Mouse (Mus musculus) lung, embryonic 14.5 days (tissue): ENCODE measurements around the gene Xrcc1. TPM values are rescaled to one million over a fixed set of nuclear protein-coding genes. Genes with fewer than 3 reads are reported as not detected.

ENCODE experiments used
- ATAC-seq: fragments of 200-750 bp; cut with Nextera tagmentation; 2 replicates; pipeline ENCODE4 v1.8.0; 2017; ENCODE audit warnings: mild to moderate bottlenecking, moderate TSS enrichment, moderate library complexity; ENCODE audit not compliant: insufficient read depth
- DNase-seq: peaks from one replicate; pipeline ENCODE4 v3.0.0-alpha.2; 2015
- H3K27ac ChIP-seq: fragments of 300-500 bp; sonication (generic); 2 replicates; pipeline ENCODE4 v1.5.1; 2014; ENCODE audit warnings: low read depth, mild to moderate bottlenecking, moderate library complexity
- H3K27me3 ChIP-seq: fragments of 300-500 bp; sonication (generic); 2 replicates; pipeline ENCODE4 v1.6.1; 2014; ENCODE audit warnings: low read length, control low read depth; ENCODE audit not compliant: insufficient read depth
- H3K36me3 ChIP-seq: fragments of 300-500 bp; sonication (generic); 2 replicates; pipeline ENCODE4 v1.6.1; 2014; ENCODE audit warnings: control low read depth; ENCODE audit not compliant: insufficient read depth
- H3K4me1 ChIP-seq: fragments of 300-500 bp; sonication (generic); 2 replicates; pipeline ENCODE4 v1.6.1; 2014; ENCODE audit warnings: antibody characterized with exemption, control low read depth; ENCODE audit not compliant: insufficient read depth
- H3K4me2 ChIP-seq: fragments of 300-500 bp; sonication (generic); 2 replicates; pipeline ENCODE4 v1.6.1; 2014; ENCODE audit warnings: mild to moderate bottlenecking
- H3K4me3 ChIP-seq: fragments of 300-500 bp; sonication (generic); 2 replicates; pipeline ENCODE4 v1.5.1; 2014; ENCODE audit warnings: low read depth, low read length
- H3K9ac ChIP-seq: fragments of 300-500 bp; sonication (generic); 2 replicates; pipeline ENCODE4 v1.6.1; 2014
- H3K9me3 ChIP-seq: fragments of 300-500 bp; sonication (generic); 2 replicates; pipeline ENCODE4 v1.6.1; 2016; ENCODE audit warnings: low read depth, low read length, control low read depth
- CTCF ChIP-seq: IDR thresholded peaks from 2 replicates; pipeline ENCODE4 v1.5.1; 2016; ENCODE audit warnings: antibody characterized with exemption, low read depth
- WGBS: fragments of 180-500 bp; shearing (Covaris S2); extraction: QIAGEN DNeasy Blood & Tissue Kit; methylation state at CpG from one replicate; pipeline ENCODE4 v1.1.7; 2014; 5-methylcytosine and 5-hydroxymethylcytosine counted together
- polyA plus RNA-seq: library from polyadenylated mRNA; unstranded; fragments of >200 nt; fragmentation: Nextera tagmentation; extraction: Ambion mirVana; gene quantifications from 2 replicates; pipeline ENCODE4 v1.2.1, GENCODE M21; 2014

The Xrcc1 gene
- polyA plus RNA-seq, 1 experiment from 2014 or later: 121 TPM

DNA sequence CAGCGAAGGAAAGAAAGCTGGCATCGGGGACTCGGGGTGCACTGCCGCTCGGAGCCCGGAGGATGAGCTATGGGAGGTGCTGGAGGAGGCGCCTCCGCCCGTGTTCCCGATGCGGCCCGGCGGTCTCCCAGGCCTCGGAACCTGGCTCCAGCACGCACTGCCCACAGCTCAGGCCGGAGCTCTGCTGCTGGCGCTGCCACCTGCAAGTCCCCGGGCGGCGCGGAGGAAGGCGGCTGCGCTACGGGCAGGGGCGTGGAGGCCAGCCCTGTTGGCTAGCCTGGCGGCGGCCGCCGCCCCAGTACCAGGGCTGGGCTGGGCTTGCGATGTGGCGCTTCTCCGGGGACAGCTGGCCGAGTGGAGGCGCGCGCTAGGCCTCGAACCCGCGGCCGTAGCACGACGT, 12.3 kb upstream of the Xrcc1 start:
- Histone ChIP-seq H3K9ac (no peak overlapping the region), H3K27ac (no peak overlapping the region), H3K4me1 (0 out of 2 replicates have a peak, but pooled peaks cover 2% of the 10 kb centered on the region), H3K4me3 (no peak overlapping the region), H3K36me3 (peaks cover 33% of the 10 kb centered on the region), H3K4me2 (peak overlapping the region; percentile 18; the same call in 1 of the 2 replicates), H3K9me3 (no peaks in the 10 kb centered on the region), H3K27me3 (no peaks in the 10 kb centered on the region)
- ATAC-seq (no peak), DNase-seq (no peak)
- TF ChIP-seq CTCF: no peak
- 49% methylated on average over 41 of the region's 42 CpGs for WGBS

DNA sequence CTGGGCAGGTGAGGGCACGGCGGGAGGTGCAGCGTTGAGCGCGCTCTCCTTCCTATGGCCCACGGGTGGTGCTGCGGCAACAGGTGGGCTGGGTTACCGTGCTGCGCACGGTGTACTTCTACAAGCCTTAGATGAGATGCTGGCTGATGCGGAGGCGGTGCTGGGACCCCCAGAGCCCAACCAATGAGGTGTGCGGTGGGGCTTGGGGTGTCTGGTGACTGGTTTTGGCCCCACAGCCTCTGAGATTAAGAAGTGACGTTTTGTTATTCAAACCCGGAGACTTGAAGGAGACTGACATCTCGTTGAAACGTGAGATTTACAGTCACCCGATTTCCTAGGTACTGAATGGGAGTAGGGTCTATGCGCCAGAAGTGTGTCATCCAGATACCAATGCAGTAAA, 11.8 kb upstream of the Xrcc1 start:
- peak overlapping the region; percentile 18; the same call in 1 of the 2 replicates for H3K4me2 ChIP-seq

DNA sequence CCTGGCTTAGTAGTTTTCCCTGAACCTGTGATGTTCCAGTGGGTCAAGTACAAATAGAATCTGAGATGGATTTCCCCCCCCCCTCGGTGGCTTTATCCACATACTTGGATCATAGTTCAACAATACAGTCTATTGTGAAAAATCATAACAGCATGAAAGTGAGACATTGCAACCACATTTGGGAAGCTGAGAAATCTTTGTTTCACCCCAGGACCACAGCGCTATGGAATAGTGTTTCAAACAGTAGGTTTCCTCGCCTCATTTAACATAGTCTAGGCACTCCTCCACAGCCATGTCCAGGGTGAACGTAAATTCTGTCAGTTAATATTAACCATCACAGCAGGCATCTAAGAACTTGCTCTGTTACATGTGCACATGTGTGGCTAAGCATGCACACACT, 9.0 kb upstream of the Xrcc1 start:
- no peak overlapping the region for H3K9ac ChIP-seq
- no peaks in the 10 kb centered on the region for H3K4me1 ChIP-seq
- no peak for ATAC-seq
- no peak for TF ChIP-seq CTCF
- no peak overlapping the region for H3K4me2 ChIP-seq
- H3K27me3 ChIP-seq: no peaks in the 10 kb centered on the region
- DNase-seq: no peak
- peaks cover 33% of the 10 kb centered on the region for H3K36me3 ChIP-seq
- H3K27ac ChIP-seq: no peak overlapping the region
- WGBS: 77% methylated on average over 4 of the region's 4 CpGs
- no peak overlapping the region for H3K4me3 ChIP-seq
- no peaks in the 10 kb centered on the region for H3K9me3 ChIP-seq

More for the DNA sequence above, 11.8 kb upstream of the Xrcc1 start:
- H3K27me3 ChIP-seq: no peaks in the 10 kb centered on the region
- ATAC-seq (no peak), DNase-seq (peak; percentile 15)
- TF ChIP-seq CTCF: no peak
- H3K9me3 ChIP-seq: no peaks in the 10 kb centered on the region
- 45% methylated on average over 19 of the region's 19 CpGs for WGBS
- 0 out of 2 replicates have a peak, but pooled peaks cover under 1% of the 10 kb centered on the region for H3K4me1 ChIP-seq
- H3K9ac ChIP-seq: no peak overlapping the region
- H3K36me3 ChIP-seq: peaks cover 33% of the 10 kb centered on the region
- no peak overlapping the region for H3K4me3 ChIP-seq
- H3K27ac ChIP-seq: no peak overlapping the region

DNA sequence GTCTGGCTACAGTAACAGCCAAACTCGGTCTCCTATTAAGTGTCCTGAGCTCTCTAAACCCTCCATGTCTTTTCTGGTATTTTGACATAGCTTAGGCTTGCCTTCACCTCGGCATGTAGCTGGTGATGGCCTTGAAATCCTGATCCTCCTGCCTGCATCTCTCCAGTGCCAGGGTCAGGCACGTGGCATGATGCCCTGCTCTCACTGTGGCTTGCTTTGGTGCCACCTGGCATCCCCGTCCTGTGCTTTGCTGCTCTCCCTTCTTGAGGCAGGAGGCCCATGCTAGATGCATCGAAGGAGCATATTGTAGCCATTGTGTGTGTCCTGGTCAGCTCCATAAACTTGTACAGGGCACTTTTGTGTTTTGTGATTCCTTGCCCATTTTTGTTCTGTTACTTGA, 8.5 kb upstream of the Xrcc1 start:
- no peak overlapping the region for H3K9ac ChIP-seq
- DNase-seq: no peak

DNA sequence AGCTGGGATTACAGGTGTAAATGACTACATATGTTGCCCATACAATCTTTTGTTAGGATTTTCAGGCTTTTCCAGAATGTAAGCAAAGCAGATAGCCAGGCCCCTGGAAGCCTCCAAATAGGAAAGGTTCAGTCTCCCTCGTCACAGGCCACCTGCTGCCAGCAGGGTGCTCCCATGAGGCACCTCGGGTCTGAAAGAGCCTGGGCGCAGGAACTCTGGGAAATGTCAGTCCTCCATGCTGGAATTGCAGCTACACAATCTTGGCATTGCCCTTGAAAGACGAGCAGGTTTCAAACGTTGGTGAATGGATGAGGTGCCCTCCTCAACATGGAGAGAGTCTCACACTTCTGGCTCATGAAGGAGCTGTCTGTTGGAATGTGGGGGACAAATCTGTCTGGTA, 7.9 kb upstream of the Xrcc1 start:
- no peak for TF ChIP-seq CTCF
- DNase-seq: no peak
- Histone ChIP-seq H3K9me3 (no peaks in the 10 kb centered on the region), H3K27ac (no peak overlapping the region), H3K9ac (no peak overlapping the region), H3K36me3 (peaks cover 30% of the 10 kb centered on the region), H3K27me3 (no peaks in the 10 kb centered on the region), H3K4me2 (no peak overlapping the region), H3K4me3 (no peak overlapping the region), H3K4me1 (no peaks in the 10 kb centered on the region)
- ATAC-seq: no peak
- WGBS: 43% methylated on average over 5 of the region's 5 CpGs

More for the DNA sequence above, 8.5 kb upstream of the Xrcc1 start:
- ATAC-seq: no peak
- no peaks in the 10 kb centered on the region for H3K4me1 ChIP-seq
- no peak overlapping the region for H3K4me3 ChIP-seq
- peaks cover 33% of the 10 kb centered on the region for H3K36me3 ChIP-seq
- H3K4me2 ChIP-seq: no peak overlapping the region
- WGBS: 73% methylated on average over 5 of the region's 5 CpGs
- no peaks in the 10 kb centered on the region for H3K9me3 ChIP-seq
- no peak overlapping the region for H3K27ac ChIP-seq
- no peak for TF ChIP-seq CTCF
- no peaks in the 10 kb centered on the region for H3K27me3 ChIP-seq

DNA sequence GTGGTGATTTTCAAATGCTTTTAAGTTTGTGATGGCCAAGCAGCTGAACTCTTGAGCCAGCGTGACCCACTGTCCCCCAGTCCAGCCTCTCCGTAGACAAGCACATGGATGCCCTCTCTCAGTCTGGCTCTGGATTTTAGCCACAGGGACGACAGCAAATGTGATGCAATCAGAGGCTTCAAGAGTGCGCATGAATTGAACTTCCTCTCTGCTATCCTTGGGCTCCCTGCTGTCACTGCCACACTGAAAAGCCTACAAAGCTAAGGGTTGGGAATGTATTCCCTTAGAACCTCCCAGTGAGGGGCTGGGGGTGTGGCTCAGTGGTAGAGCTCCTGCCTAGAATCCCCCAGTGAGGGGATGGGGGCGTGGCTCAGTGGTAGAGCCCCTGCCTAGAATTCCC, 7.4 kb upstream of the Xrcc1 start:
- Histone ChIP-seq H3K27ac (no peak overlapping the region), H3K9me3 (no peaks in the 10 kb centered on the region), H3K36me3 (peaks cover 24% of the 10 kb centered on the region), H3K4me1 (no peaks in the 10 kb centered on the region), H3K4me3 (no peak overlapping the region), H3K4me2 (no peak overlapping the region), H3K27me3 (no peaks in the 10 kb centered on the region), H3K9ac (no peak overlapping the region)
- WGBS: 77% methylated on average over 5 of the region's 5 CpGs
- no peak for DNase-seq
- TF ChIP-seq CTCF: no peak
- no peak for ATAC-seq

DNA sequence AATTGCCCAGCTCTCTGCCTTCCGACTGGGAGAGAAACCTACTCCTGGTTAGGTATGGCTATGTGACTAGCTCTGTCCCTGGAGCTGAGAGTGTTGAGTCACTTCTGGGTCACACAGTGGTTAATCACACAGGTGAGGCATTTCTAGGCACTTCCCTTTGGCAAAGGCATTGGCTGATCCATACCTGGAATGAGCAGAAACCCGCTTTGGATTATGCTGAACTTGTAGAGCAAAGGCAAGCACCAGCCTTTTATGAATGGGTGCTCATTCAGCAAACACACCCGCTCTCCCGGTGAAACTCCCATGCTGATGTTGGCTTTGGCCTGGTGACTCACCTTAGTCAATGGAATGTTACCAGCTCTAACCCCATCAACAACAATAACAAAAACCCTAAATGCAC, 6.4 kb upstream of the Xrcc1 start:
- Histone ChIP-seq H3K9me3 (no peaks in the 10 kb centered on the region), H3K4me1 (no peaks in the 10 kb centered on the region), H3K4me2 (no peak overlapping the region), H3K27me3 (no peaks in the 10 kb centered on the region), H3K36me3 (peaks cover 17% of the 10 kb centered on the region), H3K4me3 (no peak overlapping the region), H3K27ac (no peak overlapping the region), H3K9ac (no peak overlapping the region)
- 91% methylated on average over 4 of the region's 4 CpGs for WGBS
- no peak for TF ChIP-seq CTCF
- DNase-seq: no peak
- no peak for ATAC-seq

DNA sequence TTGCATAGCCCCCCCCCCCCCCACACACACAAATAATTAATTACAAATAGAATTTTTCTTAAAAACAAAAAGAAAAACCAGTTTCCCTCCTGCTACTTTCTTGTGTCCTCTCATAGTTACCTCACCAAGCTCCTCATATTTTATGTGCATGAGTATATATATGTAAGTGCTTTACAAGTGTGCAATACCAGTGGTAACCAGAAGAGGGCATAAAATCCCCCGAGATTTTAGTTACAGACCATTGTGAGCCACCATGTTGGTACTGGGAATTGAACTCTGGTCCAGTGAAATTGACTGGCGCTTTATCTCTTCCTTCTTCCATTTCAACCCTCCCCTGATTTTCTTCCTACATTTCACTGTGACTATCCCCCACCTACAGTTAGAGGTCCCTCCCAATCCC, 1.6 kb upstream of the Xrcc1 start:
- no peak overlapping the region for H3K27ac ChIP-seq
- no peaks in the 10 kb centered on the region for H3K9me3 ChIP-seq
- 79% methylated on average over 2 of the region's 2 CpGs for WGBS
- no peaks in the 10 kb centered on the region for H3K27me3 ChIP-seq
- no peak overlapping the region for H3K4me3 ChIP-seq
- peak; percentile 19 for DNase-seq
- no peak overlapping the region for H3K4me2 ChIP-seq
- no peak for ATAC-seq
- no peak overlapping the region for H3K9ac ChIP-seq
- peak; percentile 29 for TF ChIP-seq CTCF
- H3K36me3 ChIP-seq: peaks cover 11% of the 10 kb centered on the region
- peaks cover 4% of the 10 kb centered on the region; the same call in 1 of the 2 replicates for H3K4me1 ChIP-seq
